Mouse (Mus musculus): ENCODE results near the gene Asb4. TPM values are rescaled to one million over a fixed set of nuclear protein-coding genes. Genes with fewer than 3 reads are reported as not detected.

The Asb4 gene
- polyA plus RNA-seq, 1 experiment from 2014 or later = 372 TPM

DNA sequence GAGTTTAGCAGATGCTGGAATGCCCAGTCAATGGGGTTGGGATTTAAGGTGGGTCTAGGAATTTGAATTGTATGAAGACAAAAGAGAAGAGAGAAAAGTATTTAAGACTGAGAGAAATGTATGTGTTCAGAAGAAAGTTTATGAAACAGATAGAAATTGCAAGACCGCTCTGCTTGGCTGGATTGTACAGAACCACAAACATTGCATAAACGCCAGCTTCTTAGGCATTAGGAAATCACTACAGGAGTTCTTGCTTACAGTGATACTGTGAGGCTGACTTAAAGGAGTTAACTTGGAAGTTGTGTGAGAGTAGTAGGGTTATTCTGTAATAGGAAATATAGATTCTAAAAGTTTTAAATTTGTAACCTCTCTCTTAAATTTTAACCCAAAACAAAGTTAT lies 89.5 kb downstream of the Asb4 start:
- ATAC-seq (ENCODE audit: insufficient number of reproducible peaks, low FRiP score, low TSS enrichment, low read depth) (no peak), DNase-seq (ENCODE audit: low spot score) (no peak)
- Histone ChIP-seq H3K9ac (ENCODE audit: low read length) (no peak overlapping the region), H3K4me2 (ENCODE audit: low read depth, severe bottlenecking) (no peak overlapping the region), H3K4me1 (ENCODE audit: control insufficient read depth, insufficient read depth, low read length) (no peaks in the 10 kb centered on the region), H3K36me3 (ENCODE audit: control insufficient read depth, insufficient read depth, low read length) (no peaks in the 10 kb centered on the region), H3K4me3 (ENCODE audit: low read depth, low read length) (no peak overlapping the region), H3K27ac (replicated peaks; ENCODE audit: low read depth, low read length) (no peak overlapping the region), H3K9me3 (ENCODE audit: control insufficient read depth, low read length) (no peaks in the 10 kb centered on the region), H3K27me3 (ENCODE audit: control insufficient read depth, insufficient read depth, low read length) (no peaks in the 10 kb centered on the region)
- WGBS = 92% methylated on average over 2 of the region's 2 CpGs

DNA sequence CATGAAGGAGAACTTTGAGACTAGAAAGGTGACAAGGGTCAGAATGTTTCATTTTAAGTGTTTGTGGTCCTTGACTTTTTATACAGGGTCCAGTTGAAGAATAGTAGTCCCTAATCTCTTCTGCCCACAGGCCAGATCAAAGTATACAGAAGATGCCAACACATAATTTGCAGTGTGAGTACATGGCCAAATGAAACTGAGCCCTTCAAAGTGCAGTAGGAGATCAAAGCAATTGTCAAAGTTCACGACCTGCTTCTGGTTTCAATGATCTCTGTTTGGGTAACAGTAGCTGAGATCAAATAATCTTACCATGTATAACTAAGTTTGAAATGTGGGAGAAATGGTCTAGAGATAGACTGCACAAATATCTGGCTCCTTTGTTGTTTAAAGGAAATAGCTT lies 90.8 kb downstream of the Asb4 start:
- 29% methylated on average over 1 of the region's 1 CpGs for WGBS
- H3K4me2 ChIP-seq (ENCODE audit: low read depth, severe bottlenecking) = no peak overlapping the region
- H3K27ac ChIP-seq (replicated peaks; ENCODE audit: low read depth, low read length) = no peak overlapping the region
- H3K9me3 ChIP-seq (ENCODE audit: control insufficient read depth, low read length) = no peaks in the 10 kb centered on the region
- no peaks in the 10 kb centered on the region for H3K4me1 ChIP-seq (ENCODE audit: control insufficient read depth, insufficient read depth, low read length)
- ATAC-seq (ENCODE audit: insufficient number of reproducible peaks, low FRiP score, low TSS enrichment, low read depth) = no peak
- H3K9ac ChIP-seq (ENCODE audit: low read length) = no peak overlapping the region
- H3K36me3 ChIP-seq (ENCODE audit: control insufficient read depth, insufficient read depth, low read length) = no peaks in the 10 kb centered on the region
- no peak for DNase-seq (ENCODE audit: low spot score)
- no peak overlapping the region for H3K4me3 ChIP-seq (ENCODE audit: low read depth, low read length)
- no peaks in the 10 kb centered on the region for H3K27me3 ChIP-seq (ENCODE audit: control insufficient read depth, insufficient read depth, low read length)

DNA sequence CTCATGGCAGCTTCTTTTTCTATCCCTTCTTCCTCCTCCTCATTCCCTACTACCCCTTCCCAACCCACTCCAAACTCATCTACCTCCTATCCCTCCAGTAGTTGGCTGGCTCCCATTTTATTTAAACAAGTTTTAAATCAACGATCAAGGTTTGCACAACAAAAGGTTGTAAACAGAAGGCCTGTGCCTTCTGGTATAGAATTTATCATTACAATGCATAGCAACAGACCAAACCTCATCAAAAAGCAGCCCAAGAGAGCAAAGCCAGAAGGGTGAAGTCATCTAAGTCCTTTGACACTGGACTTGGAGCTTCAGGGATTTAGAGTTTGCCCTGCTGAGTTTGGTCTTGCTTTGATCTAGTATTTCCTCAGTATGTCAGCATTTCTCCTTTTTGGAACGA lies 97.9 kb downstream of the Asb4 start:
- DNase-seq (ENCODE audit: low spot score) (no peak), ATAC-seq (ENCODE audit: insufficient number of reproducible peaks, low FRiP score, low TSS enrichment, low read depth) (no peak)
- no peak overlapping the region for H3K9ac ChIP-seq (ENCODE audit: low read length)
- H3K4me1 ChIP-seq (ENCODE audit: control insufficient read depth, insufficient read depth, low read length) = no peaks in the 10 kb centered on the region
- WGBS = 93% methylated on average over 2 of the region's 2 CpGs
- H3K27ac ChIP-seq (replicated peaks; ENCODE audit: low read depth, low read length) = no peak overlapping the region
- H3K4me2 ChIP-seq (ENCODE audit: low read depth, severe bottlenecking) = no peak overlapping the region
- no peaks in the 10 kb centered on the region for H3K36me3 ChIP-seq (ENCODE audit: control insufficient read depth, insufficient read depth, low read length)
- H3K4me3 ChIP-seq (ENCODE audit: low read depth, low read length) = no peak overlapping the region
- no peaks in the 10 kb centered on the region for H3K27me3 ChIP-seq (ENCODE audit: control insufficient read depth, insufficient read depth, low read length)
- no peaks in the 10 kb centered on the region for H3K9me3 ChIP-seq (ENCODE audit: control insufficient read depth, low read length)

DNA sequence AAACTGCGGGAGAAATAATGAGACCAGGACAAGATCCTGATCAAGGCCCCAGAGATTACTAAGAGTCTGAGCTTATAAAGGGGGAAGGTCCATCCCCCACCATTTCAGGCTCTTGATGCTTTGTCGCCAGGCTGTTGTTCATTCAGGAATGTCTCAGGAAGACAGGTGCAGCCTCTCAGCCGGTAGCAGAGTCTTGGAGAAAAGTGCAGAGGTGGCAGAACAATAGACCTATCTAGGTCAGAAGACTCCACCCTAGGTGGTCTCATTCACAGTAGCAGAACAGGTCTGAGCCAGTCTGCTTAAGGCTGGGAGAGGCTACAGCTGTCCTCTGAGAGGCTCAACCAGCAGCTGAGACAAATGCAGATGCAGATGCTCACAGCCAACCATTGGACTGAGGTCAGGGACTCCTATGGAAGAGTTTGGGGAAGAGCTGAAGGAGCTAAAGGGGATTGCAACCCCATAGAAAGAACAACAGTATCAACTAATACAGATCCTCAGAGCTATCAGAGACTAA lies 99.1 kb downstream of the Asb4 start:
- ATAC-seq (ENCODE audit: insufficient number of reproducible peaks, low FRiP score, low TSS enrichment, low read depth) (no peak), DNase-seq (ENCODE audit: low spot score) (no peak)
- Histone ChIP-seq H3K36me3 (ENCODE audit: control insufficient read depth, insufficient read depth, low read length) (no peaks in the 10 kb centered on the region), H3K4me3 (ENCODE audit: low read depth, low read length) (no peak overlapping the region), H3K4me1 (ENCODE audit: control insufficient read depth, insufficient read depth, low read length) (no peaks in the 10 kb centered on the region), H3K9ac (ENCODE audit: low read length) (no peak overlapping the region), H3K4me2 (ENCODE audit: low read depth, severe bottlenecking) (no peak overlapping the region), H3K9me3 (ENCODE audit: control insufficient read depth, low read length) (no peaks in the 10 kb centered on the region), H3K27ac (replicated peaks; ENCODE audit: low read depth, low read length) (no peak overlapping the region), H3K27me3 (ENCODE audit: control insufficient read depth, insufficient read depth, low read length) (no peaks in the 10 kb centered on the region)
- WGBS = 70% methylated on average over 3 of the region's 3 CpGs

Other genes starting within 250 kb of the Asb4 start
- gene Pon1, start 189.4 kb upstream of the Asb4 start, polyA plus RNA-seq (2014; fragmentation: Nextera tagmentation; extraction: Ambion mirVana) = 0.43 TPM in 1 of 2 replicates, not detected in the other
- gene Pon3, start 127.1 kb upstream of the Asb4 start, polyA plus RNA-seq (2014; fragmentation: Nextera tagmentation; extraction: Ambion mirVana) = 8.3 and 10.0 TPM in 2 replicates
- gene Pon2, start 84.9 kb upstream of the Asb4 start, polyA plus RNA-seq (2014; fragmentation: Nextera tagmentation; extraction: Ambion mirVana) = 17.0 and 17.1 TPM in 2 replicates
- 0.98 and 1.1 TPM in 2 replicates for gene Pdk4, start 112.9 kb downstream of the Asb4 start, polyA plus RNA-seq (2014; fragmentation: Nextera tagmentation; extraction: Ambion mirVana)